Mouse (Mus musculus) small intestine, adult 2 months (tissue): ENCODE results near the gene Slc35b2. TPM values are rescaled to one million over a fixed set of nuclear protein-coding genes. Genes with fewer than 3 reads are reported as not detected.

ENCODE experiments used
- H3K27ac ChIP-seq: fragments of 200-500 bp; 2 replicates; pipeline ENCODE4 v1.5.1; 2012; ENCODE audit warnings: low read depth, low read length, control low read depth, inconsistent platforms; ENCODE audit not compliant: insufficient read depth
- H3K27me3 ChIP-seq: fragments of 200-500 bp; 2 replicates; pipeline ENCODE4 v1.6.1; 2012; ENCODE audit warnings: mild to moderate bottlenecking, moderate library complexity, low read length, inconsistent platforms; ENCODE audit not compliant: control insufficient read depth, insufficient read depth
- H3K36me3 ChIP-seq: fragments of 200-500 bp; 2 replicates; pipeline ENCODE4 v1.6.1; 2012; ENCODE audit warnings: mild to moderate bottlenecking, low read length, control low read depth, inconsistent platforms; ENCODE audit not compliant: control insufficient read depth, insufficient read depth
- H3K4me1 ChIP-seq: fragments of 200-500 bp; 2 replicates; pipeline ENCODE4 v1.6.1; 2012; ENCODE audit warnings: low read length, inconsistent platforms, mixed read lengths; ENCODE audit not compliant: control insufficient read depth, insufficient read depth, insufficient read length
- H3K4me3 ChIP-seq: fragments of 200-500 bp; 2 replicates; pipeline ENCODE4 v1.5.1; 2012; ENCODE audit warnings: low read depth, mild to moderate bottlenecking, control low read depth, inconsistent platforms, low read length, moderate library complexity
- CTCF ChIP-seq: fragments of 200-500 bp; IDR thresholded peaks from 2 replicates; pipeline ENCODE4 v1.5.1; 2012; ENCODE audit warnings: low read depth, mild to moderate bottlenecking, control low read depth, inconsistent platforms, low read length, moderate library complexity, mixed read lengths; ENCODE audit not compliant: insufficient replicate concordance, insufficient read length; ENCODE audit errors: extremely low read depth
- POLR2A ChIP-seq: fragments of 200-500 bp; IDR thresholded peaks from 2 replicates; pipeline ENCODE4 v1.6.1; 2012; ENCODE audit warnings: low read depth, mild to moderate bottlenecking, control low read depth, inconsistent platforms, low read length, moderate library complexity
- WGBS: fragments of 180-500 bp; shearing (Covaris S2); methylation state at CpG from one replicate; pipeline ENCODE4 v1.1.7; 2018; 5-methylcytosine and 5-hydroxymethylcytosine counted together
- polyA plus RNA-seq: library from polyadenylated mRNA; depleted of rRNA; stranded (reverse); fragments of >200 nt; gene quantifications from 2 replicates; pipeline ENCODE4 v1.2.3, GENCODE M21; 2012

Gene Slc35b2
- polyA plus RNA-seq, 1 experiment, result 98.2 TPM

GRCm38 (mm10) chr17:45538394-45538793 lies 25.3 kb upstream of the Slc35b2 start:
- peaks cover 8% of the 10 kb centered on the region; the same call in 1 of the 2 replicates for H3K27me3 ChIP-seq
- 53% methylated on average over 4 of the region's 4 CpGs for WGBS
- no peaks in the 10 kb centered on the region for H3K36me3 ChIP-seq
- no peaks in the 10 kb centered on the region for H3K4me1 ChIP-seq
- TF ChIP-seq CTCF (no peak), POLR2A (no peak)
- H3K4me3 ChIP-seq, result no peak overlapping the region
- H3K27ac ChIP-seq, result no peak overlapping the region

GRCm38 (mm10) chr17:45539664-45540063 lies 24.0 kb upstream of the Slc35b2 start:
- Histone ChIP-seq H3K4me3 (no peak overlapping the region), H3K4me1 (0 out of 2 replicates have a peak, but pooled peaks cover under 1% of the 10 kb centered on the region), H3K27me3 (peaks cover 17% of the 10 kb centered on the region), H3K36me3 (no peaks in the 10 kb centered on the region), H3K27ac (no peak overlapping the region)
- TF ChIP-seq POLR2A (no peak), CTCF (no peak)
- WGBS, result 65% methylated on average over 21 of the region's 21 CpGs

- H3K4me1 ChIP-seq, result peaks cover 6% of the 10 kb centered on the region; the same call in 1 of the 2 replicates
- no peak overlapping the region for H3K27ac ChIP-seq
- H3K4me3 ChIP-seq, result no peak overlapping the region
- peaks cover 34% of the 10 kb centered on the region for H3K27me3 ChIP-seq
- H3K36me3 ChIP-seq, result no peaks in the 10 kb centered on the region
- WGBS, result 18% methylated on average over 6 of the region's 6 CpGs
- TF ChIP-seq CTCF (no peak), POLR2A (no peak)
Measured at GRCm38 (mm10) chr17:45542129-45542528, 21.5 kb upstream of the Slc35b2 start.

- Histone ChIP-seq H3K4me3 (no peak overlapping the region), H3K4me1 (peaks cover 6% of the 10 kb centered on the region; the same call in 1 of the 2 replicates), H3K36me3 (no peaks in the 10 kb centered on the region), H3K27ac (no peak overlapping the region), H3K27me3 (peaks cover 40% of the 10 kb centered on the region)
- 67% methylated on average over 2 of the region's 2 CpGs for WGBS
- no peak for TF ChIP-seq POLR2A
- no peak for TF ChIP-seq CTCF
Measured at GRCm38 (mm10) chr17:45542705-45543104, 21.0 kb upstream of the Slc35b2 start.

GRCm38 (mm10) chr17:45543115-45543514 lies 20.6 kb upstream of the Slc35b2 start:
- no peaks in the 10 kb centered on the region for H3K36me3 ChIP-seq
- no peak overlapping the region for H3K4me3 ChIP-seq
- H3K27me3 ChIP-seq, result peaks cover 44% of the 10 kb centered on the region
- H3K27ac ChIP-seq, result no peak overlapping the region
- TF ChIP-seq CTCF, result no peak
- TF ChIP-seq POLR2A, result no peak
- 31% methylated on average over 1 of the region's 1 CpGs for WGBS
- H3K4me1 ChIP-seq, result peaks cover 6% of the 10 kb centered on the region; the same call in 1 of the 2 replicates

- Histone ChIP-seq H3K27ac (no peak overlapping the region), H3K36me3 (no peaks in the 10 kb centered on the region), H3K4me1 (peaks cover 6% of the 10 kb centered on the region; the same call in 1 of the 2 replicates), H3K4me3 (no peak overlapping the region), H3K27me3 (peaks cover 53% of the 10 kb centered on the region)
- TF ChIP-seq CTCF (no peak), POLR2A (no peak)
- 16% methylated on average over 24 of the region's 24 CpGs for WGBS
Measured at GRCm38 (mm10) chr17:45544001-45544872, 19.4 kb upstream of the Slc35b2 start.

GRCm38 (mm10) chr17:45544873-45545277 lies 18.8 kb upstream of the Slc35b2 start:
- 22% methylated on average over 46 of the region's 46 CpGs for WGBS
- H3K27me3 ChIP-seq, result peaks cover 59% of the 10 kb centered on the region

More at GRCm38 (mm10) chr17:45544873-45545277, 18.8 kb upstream of the Slc35b2 start:
- TF ChIP-seq CTCF (no peak), POLR2A (no peak)
- Histone ChIP-seq H3K27ac (no peak overlapping the region), H3K4me3 (no peak overlapping the region), H3K36me3 (no peaks in the 10 kb centered on the region), H3K4me1 (peaks cover 6% of the 10 kb centered on the region; the same call in 1 of the 2 replicates)
